Mouse (Mus musculus): Measurements from ENCODE around the gene Unc13d.
"Not testable (repeated sequence)": the region's sequence is repeated elsewhere in the genome, so short reads cannot be mapped to it uniquely, and the experiment has no call there.

Gene Unc13d

GRCm38 (mm10) chr11:116100385-116100784 lies 22.6 kb upstream of the Unc13d start:
- peak; percentile 57 for DNase-seq (ENCODE audit: low spot score)

- no peak for DNase-seq (ENCODE audit: low spot score)
These were observed 21.7 kb upstream of the Unc13d start for GRCm38 (mm10) chr11:116099462-116099861.

GRCm38 (mm10) chr11:116098711-116099460 lies 21.1 kb upstream of the Unc13d start:
- no peak for DNase-seq (ENCODE audit: low spot score)

GRCm38 (mm10) chr11:116096213-116097108 lies 18.7 kb upstream of the Unc13d start:
- no peak for DNase-seq (ENCODE audit: low spot score)

- peak; percentile 63 for DNase-seq (ENCODE audit: low spot score)
These were observed 17.8 kb upstream of the Unc13d start for GRCm38 (mm10) chr11:116095573-116095972.

- peak; percentile 57 for DNase-seq (ENCODE audit: low spot score)
These were observed 16.2 kb upstream of the Unc13d start for GRCm38 (mm10) chr11:116093771-116094565.

GRCm38 (mm10) chr11:116092959-116093358 lies 15.2 kb upstream of the Unc13d start:
- not testable (repeated sequence) for DNase-seq (ENCODE audit: low spot score)

GRCm38 (mm10) chr11:116091591-116091990 lies 13.8 kb upstream of the Unc13d start:
- no peak for DNase-seq (ENCODE audit: low spot score)

GRCm38 (mm10) chr11:116089545-116089944 lies 11.8 kb upstream of the Unc13d start:
- DNase-seq (ENCODE audit: low spot score), result no peak

- no peak for DNase-seq (ENCODE audit: low spot score)
These were observed 11.1 kb upstream of the Unc13d start for GRCm38 (mm10) chr11:116088741-116089394.

- DNase-seq (ENCODE audit: low spot score), result no peak
These were observed 10.4 kb upstream of the Unc13d start for GRCm38 (mm10) chr11:116088188-116088587.

- DNase-seq (ENCODE audit: low spot score), result peak; percentile 88
These were observed 9.7 kb upstream of the Unc13d start for GRCm38 (mm10) chr11:116087194-116088130.

- DNase-seq (ENCODE audit: low spot score), result peak; percentile 95
These were observed 8.8 kb upstream of the Unc13d start, which contains the start of gene Wbp2 for GRCm38 (mm10) chr11:116086258-116087193. Gene Wbp2, minus strand, starts transcription at chr11:116086995.

- DNase-seq (ENCODE audit: low spot score), result no peak
These were observed 6.4 kb upstream of the Unc13d start for GRCm38 (mm10) chr11:116084166-116084565.

GRCm38 (mm10) chr11:116083096-116083672 lies 5.4 kb upstream of the Unc13d start:
- DNase-seq (ENCODE audit: low spot score), result no peak

GRCm38 (mm10) chr11:116081081-116081480 lies 3.3 kb upstream of the Unc13d start:
- DNase-seq (ENCODE audit: low spot score), result peak; percentile 55

GRCm38 (mm10) chr11:116079511-116079910 lies 1.8 kb upstream of the Unc13d start:
- no peak for DNase-seq (ENCODE audit: low spot score)

GRCm38 (mm10) chr11:116078676-116079320 lies 1.0 kb upstream of the Unc13d start:
- DNase-seq (ENCODE audit: low spot score), result no peak

All from ovary, postnatal 36 days (tissue).